Mouse (Mus musculus) embryonic facial prominence, embryonic 11.5 days (tissue): ENCODE measurements at regions not wholly inside any gene's neighbourhood (a gene's known extent, or its start where the extent isn't known, plus 50 kb on each side); places are given as distances from the start of the nearest gene placed in this dataset.

ENCODE experiments used
- ATAC-seq: fragments of 200-750 bp; cut with Nextera tagmentation; replicated peaks from 2 replicates; pipeline ENCODE4 v1.8.0; 2017; ENCODE audit warnings: low read depth; ENCODE audit not compliant: insufficient number of reproducible peaks, low FRiP score, low TSS enrichment
- DNase-seq: peaks from one replicate; pipeline ENCODE4 v3.0.0-alpha.2; 2015; ENCODE audit warnings: low spot score
- H3K27ac ChIP-seq: fragments of 300-500 bp; sonication (generic); replicated peaks from 2 replicates; pipeline ENCODE4 v1.5.1; 2014; ENCODE audit warnings: mild to moderate bottlenecking, low read depth, low read length, control low read depth
- H3K27me3 ChIP-seq: fragments of 300-500 bp; sonication (generic); 2 replicates; pipeline ENCODE4 v1.6.1; 2014; ENCODE audit warnings: mild to moderate bottlenecking, low read length, moderate library complexity, mixed read lengths; ENCODE audit not compliant: control insufficient read depth, insufficient read depth
- H3K36me3 ChIP-seq: fragments of 300-500 bp; sonication (generic); replicated peaks from 2 replicates; pipeline ENCODE4 v1.6.1; 2014; ENCODE audit warnings: low read depth, mild to moderate bottlenecking, low read length, moderate library complexity, mixed read lengths; ENCODE audit not compliant: control insufficient read depth, insufficient read depth
- H3K4me1 ChIP-seq: fragments of 300-500 bp; sonication (generic); 2 replicates; pipeline ENCODE4 v1.6.1; 2014; ENCODE audit warnings: low read length, mixed read lengths; ENCODE audit not compliant: control insufficient read depth, insufficient read depth
- H3K4me2 ChIP-seq: fragments of 300-500 bp; sonication (generic); 2 replicates; pipeline ENCODE4 v1.6.1; 2014; ENCODE audit warnings: low read depth, mild to moderate bottlenecking, control low read depth, low read length, moderate library complexity
- H3K4me3 ChIP-seq: fragments of 300-500 bp; sonication (generic); 2 replicates; pipeline ENCODE4 v1.5.1; 2014; ENCODE audit warnings: low read depth, low read length, control low read depth
- H3K9ac ChIP-seq: fragments of 300-500 bp; sonication (generic); replicated peaks from 2 replicates; pipeline ENCODE4 v1.6.1; 2014; ENCODE audit warnings: mild to moderate bottlenecking, control low read depth, low read length
- H3K9me3 ChIP-seq: fragments of 300-500 bp; sonication (generic); replicated peaks from 2 replicates; pipeline ENCODE4 v1.6.1; 2016; ENCODE audit warnings: mild to moderate bottlenecking, low read length, inconsistent platforms, mixed read lengths; ENCODE audit not compliant: control insufficient read depth
- WGBS: fragments of 180-500 bp; shearing (Covaris S2); extraction: QIAGEN DNeasy Blood & Tissue Kit; methylation state at CpG from one replicate; pipeline ENCODE4 v1.1.7; 2014; 5-methylcytosine and 5-hydroxymethylcytosine counted together

GRCm38 (mm10) chr13:101576481-101576880 lies 191.5 kb downstream of the Pik3r1 start:
- H3K9ac ChIP-seq = no peak overlapping the region
- no peak for ATAC-seq
- no peak overlapping the region for H3K4me2 ChIP-seq
- H3K9me3 ChIP-seq = no peaks in the 10 kb centered on the region
- H3K36me3 ChIP-seq = no peaks in the 10 kb centered on the region
- no peak overlapping the region for H3K27ac ChIP-seq
- H3K4me3 ChIP-seq = no peak overlapping the region
- no peaks in the 10 kb centered on the region for H3K4me1 ChIP-seq
- H3K27me3 ChIP-seq = no peaks in the 10 kb centered on the region
- WGBS = 85% methylated on average over 1 of the region's 1 CpGs
- no peak for DNase-seq

GRCm38 (mm10) chr13:101572809-101573590 lies 195.0 kb downstream of the Pik3r1 start:
- H3K27ac ChIP-seq = no peak overlapping the region
- no peaks in the 10 kb centered on the region for H3K9me3 ChIP-seq
- no peak overlapping the region for H3K9ac ChIP-seq
- no peak for DNase-seq
- H3K4me2 ChIP-seq = no peak overlapping the region
- H3K4me1 ChIP-seq = no peaks in the 10 kb centered on the region
- H3K36me3 ChIP-seq = no peaks in the 10 kb centered on the region
- H3K4me3 ChIP-seq = no peak overlapping the region
- no peaks in the 10 kb centered on the region for H3K27me3 ChIP-seq
- 65% methylated on average over 6 of the region's 6 CpGs for WGBS
- ATAC-seq = no peak

DNA sequence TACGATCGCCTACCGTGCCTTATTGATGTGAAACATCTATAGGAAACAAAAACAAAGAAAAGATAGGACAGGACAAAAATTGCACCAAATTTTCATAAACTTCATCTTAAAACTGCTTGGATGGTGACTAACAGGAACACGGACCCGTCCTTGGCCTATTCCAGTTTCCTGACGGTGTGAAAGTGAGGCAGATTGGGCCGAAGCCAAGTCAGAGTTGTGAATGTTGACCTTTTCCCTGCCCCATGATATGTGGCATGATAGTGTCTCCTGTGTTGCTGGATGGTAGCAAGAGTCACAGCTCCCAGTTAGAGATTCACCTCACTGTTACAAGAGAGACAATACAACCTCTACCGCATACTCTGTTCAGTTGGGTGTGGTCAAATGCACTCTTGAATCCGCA lies 195.8 kb downstream of the Pik3r1 start:
- Histone ChIP-seq H3K36me3 (no peaks in the 10 kb centered on the region), H3K9ac (no peak overlapping the region), H3K4me2 (no peak overlapping the region), H3K9me3 (no peaks in the 10 kb centered on the region), H3K27me3 (no peaks in the 10 kb centered on the region), H3K4me1 (no peaks in the 10 kb centered on the region), H3K27ac (no peak overlapping the region), H3K4me3 (no peak overlapping the region)
- ATAC-seq (no peak), DNase-seq (no peak)
- WGBS = 91% methylated on average over 9 of the region's 9 CpGs

DNA sequence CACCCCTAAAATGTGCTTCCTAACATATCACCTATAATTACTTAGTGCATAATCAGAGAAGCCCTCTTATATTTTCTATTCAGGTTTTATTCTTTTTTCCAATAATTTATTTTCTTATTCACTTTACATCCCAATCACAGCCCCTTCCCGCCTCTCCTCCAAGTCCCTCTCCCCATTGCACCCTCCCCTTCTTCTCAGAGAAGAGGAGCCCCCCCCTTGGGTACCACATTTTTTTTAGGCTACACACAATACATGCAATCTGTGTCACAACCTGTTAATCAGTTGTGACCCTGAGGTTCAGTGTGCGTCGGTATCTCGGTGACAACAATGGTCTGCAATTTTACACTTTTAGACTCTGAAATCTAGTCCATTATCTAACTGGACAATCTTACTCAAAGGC lies 198.0 kb downstream of the Pik3r1 start:
- ATAC-seq (no peak), DNase-seq (no peak)
- H3K4me3 ChIP-seq = no peak overlapping the region
- 74% methylated on average over 4 of the region's 4 CpGs for WGBS
- H3K4me1 ChIP-seq = no peaks in the 10 kb centered on the region
- H3K9me3 ChIP-seq = no peaks in the 10 kb centered on the region
- no peak overlapping the region for H3K27ac ChIP-seq
- no peak overlapping the region for H3K9ac ChIP-seq
- H3K36me3 ChIP-seq = no peaks in the 10 kb centered on the region
- H3K27me3 ChIP-seq = no peaks in the 10 kb centered on the region
- no peak overlapping the region for H3K4me2 ChIP-seq

DNA sequence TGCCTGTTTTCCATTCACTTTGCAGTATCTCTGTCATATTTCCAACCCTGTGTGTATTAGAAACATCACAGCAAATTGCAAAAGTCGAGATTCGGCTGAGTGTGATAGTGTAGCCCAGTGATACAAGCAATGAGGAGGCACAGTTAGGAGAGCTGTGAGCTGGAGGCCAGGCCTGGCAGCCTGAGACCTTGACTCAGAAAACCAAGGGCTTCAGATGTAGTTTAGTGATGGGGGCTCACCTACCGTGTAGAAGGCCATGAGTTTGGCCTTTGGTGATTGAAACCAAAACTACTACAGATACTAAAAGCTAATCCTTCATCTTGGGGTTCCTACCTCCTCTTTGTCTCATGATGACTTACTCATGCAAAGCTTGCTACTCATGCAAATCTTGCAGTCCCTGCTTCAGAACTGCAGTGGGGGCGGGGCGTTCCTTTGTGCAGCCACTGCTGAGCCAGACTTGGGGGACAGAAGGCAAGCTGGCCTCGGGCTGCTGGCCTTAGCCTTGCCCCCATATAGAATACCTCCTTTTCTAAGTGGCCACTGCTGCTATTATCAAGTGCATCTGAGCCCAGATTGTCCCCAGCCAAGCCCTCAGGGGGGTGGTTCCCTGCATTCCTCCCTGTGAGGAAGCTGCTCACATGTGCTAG lies 198.9 kb downstream of the Pik3r1 start:
- WGBS = 61% methylated on average over 6 of the region's 6 CpGs

GRCm38 (mm10) chr13:101565323-101565722 lies 202.7 kb downstream of the Pik3r1 start:
- Histone ChIP-seq H3K9ac (no peak overlapping the region), H3K4me2 (no peak overlapping the region), H3K4me1 (no peaks in the 10 kb centered on the region), H3K27me3 (no peaks in the 10 kb centered on the region), H3K27ac (no peak overlapping the region), H3K9me3 (no peaks in the 10 kb centered on the region), H3K36me3 (no peaks in the 10 kb centered on the region), H3K4me3 (no peak overlapping the region)
- no peak for ATAC-seq
- 52% methylated on average over 1 of the region's 1 CpGs for WGBS
- DNase-seq = no peak

More for the DNA sequence above, 198.9 kb downstream of the Pik3r1 start:
- peak; percentile 67; the same call in 1 of the 2 replicates for ATAC-seq
- no peaks in the 10 kb centered on the region for H3K9me3 ChIP-seq
- no peak for DNase-seq
- no peak overlapping the region for H3K27ac ChIP-seq
- no peak overlapping the region for H3K4me2 ChIP-seq
- no peaks in the 10 kb centered on the region for H3K36me3 ChIP-seq
- H3K27me3 ChIP-seq = no peaks in the 10 kb centered on the region
- no peak overlapping the region for H3K4me3 ChIP-seq
- H3K4me1 ChIP-seq = no peaks in the 10 kb centered on the region
- H3K9ac ChIP-seq = no peak overlapping the region

DNA sequence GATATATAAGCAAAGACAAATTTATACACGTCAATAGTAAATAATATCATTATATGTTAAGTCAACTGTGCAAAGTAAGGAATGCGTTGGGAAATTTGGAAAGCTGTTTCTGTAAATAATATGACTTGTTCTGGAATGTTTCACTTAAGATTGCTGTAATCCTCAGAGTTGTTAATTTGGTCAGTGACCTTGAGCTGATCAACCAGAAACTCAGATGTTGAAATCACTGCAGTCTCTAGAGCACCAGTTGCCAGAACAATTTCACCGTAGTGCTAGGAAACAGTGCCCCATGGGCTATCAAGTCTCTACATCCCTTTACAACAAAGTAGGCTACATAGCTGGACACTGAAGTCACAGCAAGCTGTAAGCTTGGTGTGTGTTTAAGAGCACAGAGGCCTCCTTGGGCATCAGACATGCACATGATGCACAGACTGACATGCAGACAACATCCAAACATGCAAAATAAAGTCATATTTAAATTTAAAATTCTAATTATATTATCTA lies 212.6 kb downstream of the Pik3r1 start:
- H3K27ac ChIP-seq = no peak overlapping the region

GRCm38 (mm10) chr13:101553131-101553549 lies 214.9 kb downstream of the Pik3r1 start:
- ATAC-seq = no peak
- no peak overlapping the region for H3K4me2 ChIP-seq
- DNase-seq = no peak
- no peak overlapping the region for H3K27ac ChIP-seq
- H3K9me3 ChIP-seq = no peaks in the 10 kb centered on the region
- WGBS = 50% methylated on average over 8 of the region's 8 CpGs
- no peak overlapping the region for H3K4me3 ChIP-seq
- no peak overlapping the region for H3K9ac ChIP-seq
- no peaks in the 10 kb centered on the region for H3K36me3 ChIP-seq
- H3K27me3 ChIP-seq = no peaks in the 10 kb centered on the region
- no peaks in the 10 kb centered on the region for H3K4me1 ChIP-seq

More for the DNA sequence above, 212.6 kb downstream of the Pik3r1 start:
- Histone ChIP-seq H3K9me3 (no peaks in the 10 kb centered on the region), H3K36me3 (no peaks in the 10 kb centered on the region), H3K4me2 (no peak overlapping the region), H3K4me3 (no peak overlapping the region), H3K9ac (no peak overlapping the region), H3K4me1 (no peaks in the 10 kb centered on the region), H3K27me3 (no peaks in the 10 kb centered on the region)
- no peak for ATAC-seq
- DNase-seq = no peak
- 69% methylated on average over 3 of the region's 3 CpGs for WGBS
